Mouse (Mus musculus) bone marrow, adult 2 months (tissue): ENCODE data around the gene Gm21992.
"Not testable (repeated sequence)": the region's sequence is repeated elsewhere in the genome, so short reads cannot be mapped to it uniquely, and the experiment has no call there.

Experiments used
- CTCF ChIP-seq: fragments of 200-500 bp; IDR thresholded peaks from 2 replicates; pipeline ENCODE4 v1.5.1; 2011; ENCODE audit warnings: low read length, control low read depth; ENCODE audit not compliant: control insufficient read depth, insufficient read depth
- POLR2A ChIP-seq: fragments of 200-500 bp; IDR thresholded peaks from 2 replicates; pipeline ENCODE4 v1.6.1; 2011; ENCODE audit warnings: low read depth, mild to moderate bottlenecking, control low read depth, low read length, borderline replicate concordance; ENCODE audit not compliant: control insufficient read depth

DNA sequence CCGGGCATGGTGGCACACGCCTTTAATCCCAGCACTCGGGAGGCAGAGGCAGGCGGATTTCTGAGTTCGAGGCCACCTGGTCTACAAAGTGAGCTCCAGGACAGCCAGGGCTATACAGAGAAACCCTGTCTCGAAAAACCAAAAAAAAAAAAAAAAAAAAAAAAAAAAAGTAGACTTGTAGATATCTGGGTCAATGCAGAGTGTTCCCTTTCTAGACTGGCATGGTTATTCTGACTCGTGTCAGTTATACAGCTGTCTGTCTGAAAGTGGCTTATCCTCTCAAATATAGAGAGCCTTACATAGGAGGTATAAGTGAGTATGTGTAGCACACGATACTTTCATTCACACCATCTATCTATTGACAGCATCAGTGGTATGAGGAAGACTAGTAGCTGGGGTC, 50.9 kb downstream of the Gm21992 start:
- not testable (repeated sequence) for TF ChIP-seq POLR2A, CTCF
